Mouse (Mus musculus) limb, embryonic 12.5 days (tissue): ENCODE data around the gene Fam13c. TPM values are rescaled to one million over a fixed set of nuclear protein-coding genes. Genes with fewer than 3 reads are reported as not detected.

Source experiments
- ATAC-seq: fragments of 200-750 bp; cut with Nextera tagmentation; 2 replicates; pipeline ENCODE4 v1.8.0; 2017; ENCODE audit warnings: low read depth, moderate TSS enrichment; ENCODE audit not compliant: insufficient number of reproducible peaks, insufficient read depth, low FRiP score, low TSS enrichment
- H3K27ac ChIP-seq: fragments of 300-500 bp; sonication (generic); 2 replicates; pipeline ENCODE4 v1.5.1; 2016; ENCODE audit warnings: mild to moderate bottlenecking, moderate library complexity
- H3K27me3 ChIP-seq: fragments of 300-500 bp; sonication (generic); 2 replicates; pipeline ENCODE4 v1.6.1; 2016; ENCODE audit warnings: mild to moderate bottlenecking, moderate library complexity
- H3K36me3 ChIP-seq: fragments of 300-500 bp; sonication (generic); 2 replicates; pipeline ENCODE4 v1.6.1; 2016; ENCODE audit warnings: mild to moderate bottlenecking, moderate library complexity
- H3K4me1 ChIP-seq: fragments of 300-500 bp; sonication (generic); replicated peaks from 2 replicates; pipeline ENCODE4 v1.6.1; 2016
- H3K4me2 ChIP-seq: fragments of 300-500 bp; sonication (generic); 2 replicates; pipeline ENCODE4 v1.6.1; 2016; ENCODE audit warnings: mild to moderate bottlenecking, moderate library complexity
- H3K4me3 ChIP-seq: fragments of 300-500 bp; sonication (generic); replicated peaks from 2 replicates; pipeline ENCODE4 v1.5.1; 2016; ENCODE audit warnings: mild to moderate bottlenecking
- H3K9ac ChIP-seq: fragments of 300-500 bp; sonication (generic); replicated peaks from 2 replicates; pipeline ENCODE4 v1.6.1; 2016; ENCODE audit warnings: mild to moderate bottlenecking, moderate library complexity
- H3K9me3 ChIP-seq: fragments of 300-500 bp; sonication (generic); 2 replicates; pipeline ENCODE4 v1.6.1; 2016; ENCODE audit warnings: mild to moderate bottlenecking, moderate library complexity
- WGBS: fragments of 180-500 bp; shearing (Covaris S2); methylation state at CpG from one replicate; pipeline ENCODE4 v1.1.7; 2016; 5-methylcytosine and 5-hydroxymethylcytosine counted together
- polyA plus RNA-seq: library from polyadenylated mRNA; unstranded; fragments of >200 nt; fragmentation: Nextera tagmentation; extraction: Ambion mirVana; gene quantifications from 2 replicates; pipeline ENCODE4 v1.2.1, GENCODE M21; 2016

The Fam13c gene
- 12.0 and 12.7 TPM in 2 replicates for polyA plus RNA-seq

DNA sequence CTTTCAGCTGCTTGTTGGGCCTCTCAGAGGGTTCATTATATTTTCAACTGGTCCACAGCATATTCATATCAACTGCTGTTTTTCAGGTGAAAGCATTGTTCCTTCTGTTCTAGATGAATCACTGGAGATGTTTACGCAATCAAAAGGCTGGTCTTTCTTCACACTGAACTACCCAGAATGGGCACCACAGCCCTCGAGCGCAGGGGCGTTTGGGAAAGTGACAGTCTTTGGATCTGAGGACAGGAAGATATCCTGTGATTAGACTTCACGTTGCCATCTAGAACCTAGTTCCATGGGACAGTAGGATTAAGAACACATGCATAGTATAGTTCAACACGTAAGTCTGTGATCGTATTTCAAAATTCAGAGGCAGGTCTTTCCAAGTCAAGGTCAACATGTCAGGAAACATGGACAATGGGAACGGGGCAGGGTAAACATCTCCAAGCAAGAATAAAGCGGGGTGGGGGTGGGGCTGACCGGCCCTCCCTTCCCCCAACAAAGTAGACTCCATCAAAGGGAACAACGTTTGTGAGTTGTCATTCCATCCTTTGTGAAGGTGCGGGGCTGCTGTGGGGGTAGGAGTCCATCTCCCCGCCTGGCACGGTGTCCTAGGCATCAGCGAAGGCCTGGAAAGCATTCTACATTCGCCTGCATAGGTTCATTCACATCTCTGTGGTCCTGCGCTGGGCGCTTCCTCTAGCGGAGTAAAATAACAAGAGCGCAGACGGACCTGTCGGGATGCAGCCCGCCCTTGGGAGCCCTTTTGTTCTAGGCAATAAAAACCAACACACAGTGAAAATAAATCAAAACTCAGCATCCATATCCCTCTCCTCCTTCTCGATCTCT is at the start of gene Fam13c:
Fam13c (plus strand) TSS at position 806 of the 846 bp plus-strand sequence.
- Histone ChIP-seq H3K9ac (peak within 1 kb of the TSS; percentile 75), H3K9me3 (no peaks in the 10 kb centered on the region), H3K4me1 (peaks cover 16% of the 10 kb centered on the region), H3K4me3 (peak within 1 kb of the TSS; percentile 64), H3K4me2 (peak within 1 kb of the TSS; percentile 87), H3K36me3 (no peaks in the 10 kb centered on the region), H3K27ac (peak within 1 kb of the TSS; percentile 84), H3K27me3 (no peaks in the 10 kb centered on the region)
- peak; percentile 11; the same call in 1 of the 2 replicates for ATAC-seq
- WGBS: 12% methylated on average over 24 of the region's 24 CpGs

DNA sequence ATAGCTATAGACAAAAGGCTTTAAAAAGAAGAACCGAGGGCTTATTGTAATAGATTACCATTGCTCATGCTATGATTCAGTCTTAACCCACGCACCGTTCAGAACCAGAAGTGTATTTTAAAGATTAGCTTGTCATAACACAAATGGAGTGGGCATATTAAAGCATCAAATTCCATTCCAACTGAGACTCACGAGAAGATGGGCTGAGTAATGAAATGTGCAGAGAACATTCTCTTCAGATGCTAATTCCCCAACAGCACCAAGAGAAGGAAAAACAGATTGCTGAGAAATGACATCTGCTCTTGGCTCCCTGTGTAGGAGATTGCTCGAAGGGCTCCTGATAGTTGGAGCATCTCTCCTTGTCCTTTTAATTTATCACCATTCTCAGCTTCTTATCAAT is 44.4 kb upstream of the Fam13c start:
- H3K9ac ChIP-seq: no peak overlapping the region
- peaks cover 24% of the 10 kb centered on the region; the same call in 1 of the 2 replicates for H3K9me3 ChIP-seq
- 88% methylated on average over 5 of the region's 5 CpGs for WGBS
- H3K27me3 ChIP-seq: no peaks in the 10 kb centered on the region
- H3K4me1 ChIP-seq: no peaks in the 10 kb centered on the region
- H3K4me2 ChIP-seq: no peak overlapping the region
- H3K27ac ChIP-seq: no peak overlapping the region
- H3K4me3 ChIP-seq: no peak overlapping the region
- ATAC-seq: no peak
- no peaks in the 10 kb centered on the region for H3K36me3 ChIP-seq

DNA sequence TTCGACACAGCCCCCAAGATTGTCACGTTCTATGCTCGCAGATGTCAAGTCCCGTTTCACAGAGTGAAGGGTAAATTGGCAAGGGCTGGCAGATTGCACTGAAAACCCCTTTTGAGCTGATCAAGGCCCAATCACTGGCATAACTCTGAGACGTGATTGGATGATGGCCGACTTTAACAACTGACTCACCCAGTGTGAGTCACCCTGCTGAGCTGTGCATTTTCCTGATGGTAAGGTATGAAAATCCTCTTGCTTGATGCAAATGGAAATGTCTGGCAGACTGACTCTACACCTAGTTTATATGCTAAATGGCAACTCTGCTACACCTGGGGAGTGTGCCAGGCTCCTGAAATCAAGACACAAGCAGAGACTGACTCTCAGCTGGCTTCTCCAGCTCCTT is 42.1 kb upstream of the Fam13c start:
- no peak overlapping the region for H3K4me3 ChIP-seq
- H3K4me1 ChIP-seq: no peaks in the 10 kb centered on the region
- H3K27me3 ChIP-seq: no peaks in the 10 kb centered on the region
- WGBS: 90% methylated on average over 6 of the region's 6 CpGs
- ATAC-seq: no peak
- H3K9me3 ChIP-seq: peaks cover 18% of the 10 kb centered on the region; the same call in 1 of the 2 replicates
- no peaks in the 10 kb centered on the region for H3K36me3 ChIP-seq
- H3K4me2 ChIP-seq: no peak overlapping the region
- H3K9ac ChIP-seq: no peak overlapping the region
- H3K27ac ChIP-seq: no peak overlapping the region

DNA sequence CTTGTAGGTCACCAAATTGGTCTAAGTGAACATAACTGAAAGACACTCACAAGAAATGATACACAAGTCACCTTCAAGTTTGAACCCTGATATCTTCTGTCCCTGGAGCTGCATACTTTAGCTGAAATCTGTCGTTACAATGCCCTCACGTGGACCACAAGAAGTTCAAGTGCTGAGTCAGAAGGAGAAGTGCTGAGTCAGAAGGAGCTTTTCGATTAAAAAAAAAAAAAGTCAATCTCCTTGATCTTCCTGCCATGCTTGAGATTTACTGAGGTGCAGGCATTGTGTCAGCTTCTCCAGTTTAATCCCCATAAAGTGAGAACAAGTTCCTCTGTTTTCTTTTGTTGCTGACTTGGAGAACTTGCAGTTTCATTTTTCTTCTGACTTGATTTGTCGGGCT is 38.3 kb upstream of the Fam13c start:
- no peak overlapping the region for H3K4me3 ChIP-seq
- no peaks in the 10 kb centered on the region for H3K36me3 ChIP-seq
- ATAC-seq: no peak
- H3K27me3 ChIP-seq: no peaks in the 10 kb centered on the region
- no peak overlapping the region for H3K9ac ChIP-seq
- H3K9me3 ChIP-seq: peaks cover 8% of the 10 kb centered on the region; the same call in 1 of the 2 replicates
- 84% methylated on average over 4 of the region's 4 CpGs for WGBS
- H3K4me1 ChIP-seq: no peaks in the 10 kb centered on the region
- no peak overlapping the region for H3K4me2 ChIP-seq
- H3K27ac ChIP-seq: no peak overlapping the region

DNA sequence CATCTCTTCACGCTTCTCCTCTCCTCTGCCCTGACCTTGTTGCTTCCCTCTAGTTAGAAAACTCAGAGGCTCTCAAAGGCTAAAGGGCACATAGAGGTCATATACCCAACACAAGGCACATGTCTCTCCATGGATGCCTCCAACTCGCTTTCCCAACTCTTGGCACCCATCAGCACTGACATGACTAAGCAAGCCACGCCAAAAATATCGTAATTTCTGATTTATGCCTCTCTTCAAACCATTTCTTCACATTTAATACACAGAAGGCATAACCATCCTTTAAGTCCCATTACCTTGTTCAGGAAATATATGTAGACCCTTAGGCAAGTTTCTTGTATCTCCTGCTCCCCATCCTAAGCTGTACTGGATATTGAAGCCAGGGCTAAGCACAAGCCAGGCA is 37.6 kb upstream of the Fam13c start:
- Histone ChIP-seq H3K9me3 (peaks cover 8% of the 10 kb centered on the region; the same call in 1 of the 2 replicates), H3K4me1 (no peaks in the 10 kb centered on the region), H3K4me3 (no peak overlapping the region), H3K9ac (no peak overlapping the region), H3K27ac (no peak overlapping the region), H3K4me2 (no peak overlapping the region), H3K36me3 (no peaks in the 10 kb centered on the region), H3K27me3 (no peaks in the 10 kb centered on the region)
- no peak for ATAC-seq
- 86% methylated on average over 4 of the region's 4 CpGs for WGBS

DNA sequence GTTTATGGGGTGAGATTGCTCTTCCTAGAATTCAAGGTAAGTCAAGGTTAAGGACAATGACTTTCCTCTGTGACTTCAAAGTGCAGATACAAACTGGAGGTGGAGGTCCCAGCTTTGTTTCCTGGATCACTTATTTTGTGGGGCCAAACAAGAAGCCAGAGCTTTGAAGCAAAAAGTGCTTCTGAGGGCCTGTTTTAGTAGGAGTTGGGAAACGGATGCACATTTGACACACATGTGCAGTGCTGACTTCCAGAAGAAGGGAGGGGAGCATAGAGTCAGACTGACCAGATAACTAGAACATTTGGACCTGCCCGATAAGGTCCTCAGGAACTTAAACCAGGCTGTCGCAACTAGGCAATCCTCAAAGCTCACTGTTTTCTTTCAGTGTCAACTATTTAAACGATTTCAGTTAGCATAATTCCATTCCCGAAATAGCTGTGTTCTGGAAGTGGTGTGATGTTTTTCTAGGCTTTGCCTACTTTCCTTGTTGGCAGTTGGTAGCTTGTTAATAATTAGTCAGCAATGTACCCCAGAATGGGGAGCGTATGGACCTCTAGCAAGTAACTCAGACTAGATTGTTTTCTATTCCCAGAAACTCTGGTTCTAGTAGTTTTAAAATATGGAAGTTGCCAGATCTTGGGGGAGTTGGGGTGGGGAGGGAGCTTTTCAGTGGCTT is 22.3 kb upstream of the Fam13c start:
- H3K27me3 ChIP-seq: no peaks in the 10 kb centered on the region
- ATAC-seq: no peak
- H3K9me3 ChIP-seq: no peaks in the 10 kb centered on the region
- H3K4me3 ChIP-seq: no peak overlapping the region
- H3K4me2 ChIP-seq: no peak overlapping the region
- no peaks in the 10 kb centered on the region for H3K36me3 ChIP-seq
- no peak overlapping the region for H3K27ac ChIP-seq
- no peak overlapping the region for H3K9ac ChIP-seq
- WGBS: 85% methylated on average over 6 of the region's 6 CpGs
- no peaks in the 10 kb centered on the region for H3K4me1 ChIP-seq

DNA sequence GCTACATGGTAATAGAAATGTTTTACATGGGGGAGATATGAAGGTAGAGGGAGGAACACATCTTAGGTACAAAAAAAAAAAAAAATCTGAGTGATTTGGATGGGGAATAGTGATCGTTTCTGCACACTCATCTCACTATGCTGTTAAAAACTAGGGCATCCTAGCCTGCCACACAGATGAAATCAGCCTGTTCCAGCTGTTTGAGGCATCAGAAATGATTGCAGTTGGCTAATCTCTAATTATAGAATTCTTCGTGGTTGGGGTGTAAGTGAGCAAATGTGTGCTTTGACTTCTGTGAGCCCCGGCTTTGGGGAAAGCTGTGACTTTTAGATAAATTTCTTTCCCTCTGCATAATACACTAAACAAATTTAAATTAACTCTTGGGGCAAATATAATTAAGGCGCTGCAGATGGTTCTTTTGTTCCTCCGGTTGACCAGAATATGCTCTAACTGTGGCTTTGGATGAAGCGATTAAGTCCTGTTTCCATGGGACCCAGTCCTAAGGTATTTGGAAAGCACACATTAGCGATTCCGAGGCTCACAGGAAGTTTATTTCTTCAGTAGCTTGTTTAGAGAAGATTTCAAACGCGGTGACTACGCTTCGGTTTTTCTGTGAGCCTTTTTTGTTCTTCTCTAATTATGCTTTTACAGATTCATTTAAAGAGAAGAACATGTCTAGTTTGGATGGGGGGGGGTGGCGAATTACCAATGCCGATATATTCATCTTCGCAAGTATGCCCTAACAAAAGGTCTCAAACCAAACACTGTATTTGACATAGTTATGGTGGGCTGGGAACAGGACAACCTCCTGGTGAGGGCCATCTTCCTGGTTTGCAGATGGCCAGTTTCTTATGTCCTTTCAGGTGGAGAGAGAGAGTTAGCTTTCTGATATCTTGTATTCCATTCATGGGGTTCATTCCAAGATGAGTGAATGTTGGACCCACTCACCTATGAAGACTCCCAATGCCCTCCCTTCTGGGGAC is 20.7 kb upstream of the Fam13c start:
- Histone ChIP-seq H3K27ac (no peak overlapping the region), H3K36me3 (no peaks in the 10 kb centered on the region), H3K9me3 (no peaks in the 10 kb centered on the region), H3K27me3 (no peaks in the 10 kb centered on the region), H3K9ac (no peak overlapping the region), H3K4me2 (no peak overlapping the region), H3K4me1 (no peaks in the 10 kb centered on the region), H3K4me3 (no peak overlapping the region)
- 85% methylated on average over 15 of the region's 15 CpGs for WGBS
- ATAC-seq: no peak

DNA sequence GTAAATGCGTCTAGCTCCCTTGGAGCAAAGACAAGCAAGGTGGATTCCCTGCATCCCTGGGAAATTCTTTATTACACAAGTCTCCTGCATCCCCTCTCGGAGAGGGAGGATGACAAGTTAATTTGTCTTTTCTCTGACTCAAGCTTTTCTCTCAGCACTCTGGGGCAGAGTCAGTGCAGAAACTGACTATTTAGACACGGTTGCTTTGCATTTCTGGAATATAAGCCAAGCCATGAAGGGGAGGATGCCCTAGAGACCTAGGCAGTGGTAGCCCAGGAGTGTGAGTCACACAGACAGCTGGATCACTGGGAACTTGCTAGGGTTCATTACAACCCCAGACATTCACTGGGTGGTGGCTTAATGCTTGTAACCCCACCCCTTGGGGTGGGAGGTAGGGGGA is 13.9 kb upstream of the Fam13c start:
- H3K27me3 ChIP-seq: no peaks in the 10 kb centered on the region
- no peaks in the 10 kb centered on the region for H3K9me3 ChIP-seq
- no peak overlapping the region for H3K4me2 ChIP-seq
- no peaks in the 10 kb centered on the region for H3K4me1 ChIP-seq
- H3K4me3 ChIP-seq: no peak overlapping the region
- H3K27ac ChIP-seq: no peak overlapping the region
- H3K9ac ChIP-seq: no peak overlapping the region
- ATAC-seq: no peak
- 64% methylated on average over 3 of the region's 3 CpGs for WGBS
- H3K36me3 ChIP-seq: no peaks in the 10 kb centered on the region

DNA sequence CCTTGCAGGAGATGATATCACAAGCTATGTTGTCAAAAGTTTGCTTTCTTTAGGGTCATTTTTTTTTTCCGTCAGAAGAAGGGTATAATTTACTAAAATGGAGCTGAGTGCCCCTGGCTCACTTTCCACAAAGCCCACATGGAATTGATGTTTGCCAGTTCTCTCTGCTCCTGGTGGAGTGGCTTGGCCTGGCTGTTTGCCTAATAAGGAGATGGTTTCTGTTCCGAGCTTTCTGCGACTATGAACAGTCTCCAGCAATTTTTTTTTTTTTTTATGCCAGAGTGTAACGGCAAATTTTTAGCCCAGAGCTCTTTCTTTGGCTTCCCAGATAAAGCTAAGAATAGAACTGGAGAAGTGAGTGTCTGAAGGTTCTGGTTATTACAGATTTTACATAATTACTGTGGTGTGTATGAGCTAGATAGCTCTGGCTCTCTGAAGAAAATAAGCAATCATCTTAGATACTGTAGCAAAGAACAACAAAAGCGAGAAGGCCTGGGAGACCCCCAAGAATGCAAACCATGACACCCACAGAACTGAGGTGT is 12.1 kb upstream of the Fam13c start:
- 70% methylated on average over 5 of the region's 5 CpGs for WGBS
- Histone ChIP-seq H3K4me1 (no peaks in the 10 kb centered on the region), H3K9ac (no peak overlapping the region), H3K36me3 (no peaks in the 10 kb centered on the region), H3K4me3 (no peak overlapping the region), H3K27me3 (no peaks in the 10 kb centered on the region), H3K9me3 (no peaks in the 10 kb centered on the region), H3K27ac (no peak overlapping the region), H3K4me2 (no peak overlapping the region)
- ATAC-seq: no peak

DNA sequence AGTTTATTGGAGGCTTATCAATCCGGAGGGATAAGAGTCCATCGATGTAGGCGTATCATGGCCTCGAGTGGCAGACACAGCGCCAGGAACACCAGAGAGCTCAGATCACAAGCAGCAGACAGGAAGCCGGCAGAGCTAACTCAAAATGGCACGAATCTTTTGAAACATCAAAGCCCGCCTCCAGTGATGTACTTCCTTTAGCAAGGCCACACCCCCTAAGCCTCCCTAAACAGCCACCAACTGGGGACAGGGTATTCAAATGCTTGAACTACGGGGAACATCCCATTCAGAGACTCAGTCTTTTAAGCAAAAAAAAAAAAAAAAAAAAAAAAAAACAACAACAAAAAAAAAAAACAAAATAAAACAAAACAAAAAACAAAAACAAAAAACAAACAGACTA is 10.9 kb upstream of the Fam13c start:
- no peak for ATAC-seq
- H3K4me2 ChIP-seq: no peak overlapping the region
- WGBS: 93% methylated on average over 9 of the region's 9 CpGs
- H3K27me3 ChIP-seq: no peaks in the 10 kb centered on the region
- no peaks in the 10 kb centered on the region for H3K4me1 ChIP-seq
- H3K27ac ChIP-seq: no peak overlapping the region
- no peak overlapping the region for H3K9ac ChIP-seq
- H3K4me3 ChIP-seq: no peak overlapping the region
- H3K36me3 ChIP-seq: no peaks in the 10 kb centered on the region
- H3K9me3 ChIP-seq: no peaks in the 10 kb centered on the region
